Mouse (Mus musculus) splenic B cell, adult 2 months (primary cell): ENCODE data around the gene Tmem108.

Experiments
- DNase-seq: peaks from one replicate; pipeline ENCODE4 v3.0.0-alpha.2; 2011; ENCODE audit warnings: low read depth, low spot score
- H3K27me3 ChIP-seq: 2 replicates; pipeline ENCODE4 v1.6.1; 2012; ENCODE audit warnings: mild to moderate bottlenecking, low read length, moderate library complexity, mixed read lengths; ENCODE audit not compliant: control insufficient read depth, poor library complexity, insufficient read depth, severe bottlenecking
- H3K36me3 ChIP-seq: 2 replicates; pipeline ENCODE4 v1.6.1; 2012; ENCODE audit warnings: mild to moderate bottlenecking, low read length, moderate library complexity, mixed read lengths; ENCODE audit not compliant: control insufficient read depth, poor library complexity, insufficient read depth, severe bottlenecking

The Tmem108 gene

GRCm38 (mm10) chr9:103646605-103647004 lies 115.0 kb downstream of the Tmem108 start:
- H3K36me3 ChIP-seq = no peaks in the 10 kb centered on the region
- no peaks in the 10 kb centered on the region for H3K27me3 ChIP-seq
- DNase-seq = peak; percentile 60

- H3K27me3 ChIP-seq = no peaks in the 10 kb centered on the region
- no peaks in the 10 kb centered on the region for H3K36me3 ChIP-seq
- DNase-seq = no peak
Observed at GRCm38 (mm10) chr9:103645724-103646123, 115.9 kb downstream of the Tmem108 start.

- Histone ChIP-seq H3K27me3 (no peaks in the 10 kb centered on the region), H3K36me3 (no peaks in the 10 kb centered on the region)
- DNase-seq = no peak
Observed at GRCm38 (mm10) chr9:103642300-103642699, 119.3 kb downstream of the Tmem108 start.

- DNase-seq = no peak
- H3K36me3 ChIP-seq = no peaks in the 10 kb centered on the region
Observed at GRCm38 (mm10) chr9:103641340-103641739, 120.3 kb downstream of the Tmem108 start.

GRCm38 (mm10) chr9:103639413-103639812 lies 122.2 kb downstream of the Tmem108 start:
- no peaks in the 10 kb centered on the region for H3K36me3 ChIP-seq
- no peak for DNase-seq
- no peaks in the 10 kb centered on the region for H3K27me3 ChIP-seq

More at GRCm38 (mm10) chr9:103641340-103641739, 120.3 kb downstream of the Tmem108 start:
- no peaks in the 10 kb centered on the region for H3K27me3 ChIP-seq

GRCm38 (mm10) chr9:103637451-103637850 lies 124.2 kb downstream of the Tmem108 start:
- Histone ChIP-seq H3K27me3 (no peaks in the 10 kb centered on the region), H3K36me3 (no peaks in the 10 kb centered on the region)
- DNase-seq = no peak

- no peak for DNase-seq
- no peaks in the 10 kb centered on the region for H3K27me3 ChIP-seq
- no peaks in the 10 kb centered on the region for H3K36me3 ChIP-seq
Observed at GRCm38 (mm10) chr9:103636847-103637246, 124.8 kb downstream of the Tmem108 start.

- H3K36me3 ChIP-seq = no peaks in the 10 kb centered on the region
- DNase-seq = no peak
Observed at GRCm38 (mm10) chr9:103628861-103629469, 132.7 kb downstream of the Tmem108 start.

GRCm38 (mm10) chr9:103627404-103627900 lies 134.2 kb downstream of the Tmem108 start:
- no peak for DNase-seq
- no peaks in the 10 kb centered on the region for H3K36me3 ChIP-seq
- H3K27me3 ChIP-seq = no peaks in the 10 kb centered on the region

More at GRCm38 (mm10) chr9:103628861-103629469, 132.7 kb downstream of the Tmem108 start:
- no peaks in the 10 kb centered on the region for H3K27me3 ChIP-seq

- no peaks in the 10 kb centered on the region for H3K27me3 ChIP-seq
- no peak for DNase-seq
Observed at GRCm38 (mm10) chr9:103626156-103626555, 135.5 kb downstream of the Tmem108 start.

GRCm38 (mm10) chr9:103624649-103625048 lies 137.0 kb downstream of the Tmem108 start:
- DNase-seq = peak; percentile 92
- Histone ChIP-seq H3K36me3 (no peaks in the 10 kb centered on the region), H3K27me3 (no peaks in the 10 kb centered on the region)

More at GRCm38 (mm10) chr9:103626156-103626555, 135.5 kb downstream of the Tmem108 start:
- H3K36me3 ChIP-seq = no peaks in the 10 kb centered on the region

- H3K27me3 ChIP-seq = no peaks in the 10 kb centered on the region
- DNase-seq = no peak
- no peaks in the 10 kb centered on the region for H3K36me3 ChIP-seq
Observed at GRCm38 (mm10) chr9:103623560-103624316, 137.9 kb downstream of the Tmem108 start.

- no peaks in the 10 kb centered on the region for H3K27me3 ChIP-seq
- no peaks in the 10 kb centered on the region for H3K36me3 ChIP-seq
- no peak for DNase-seq
Observed at GRCm38 (mm10) chr9:103622988-103623387, 138.6 kb downstream of the Tmem108 start.

- DNase-seq = no peak
- no peaks in the 10 kb centered on the region for H3K27me3 ChIP-seq
Observed at GRCm38 (mm10) chr9:103621870-103622269, 139.8 kb downstream of the Tmem108 start.

GRCm38 (mm10) chr9:103620517-103621212 lies 141.0 kb downstream of the Tmem108 start:
- H3K36me3 ChIP-seq = no peaks in the 10 kb centered on the region
- DNase-seq = peak; percentile 15
- H3K27me3 ChIP-seq = no peaks in the 10 kb centered on the region

More at GRCm38 (mm10) chr9:103621870-103622269, 139.8 kb downstream of the Tmem108 start:
- no peaks in the 10 kb centered on the region for H3K36me3 ChIP-seq
